Mouse (Mus musculus) forebrain, embryonic 10.5 days (tissue): ENCODE results near the gene Grb14. TPM values are rescaled to one million over a fixed set of nuclear protein-coding genes. Genes with fewer than 3 reads are reported as not detected.

Source experiments
- DNase-seq: peaks from one replicate; pipeline ENCODE4 v3.0.0-alpha.2; 2017; ENCODE audit warnings: low spot score; ENCODE audit errors: extremely low spot score
- H3K27ac ChIP-seq: fragments of 300-500 bp; sonication (generic); 2 replicates; pipeline ENCODE4 v1.5.1; 2016; ENCODE audit warnings: mild to moderate bottlenecking
- H3K27me3 ChIP-seq: fragments of 300-500 bp; sonication (generic); 2 replicates; pipeline ENCODE4 v1.6.1; 2016; ENCODE audit warnings: mild to moderate bottlenecking; ENCODE audit not compliant: poor library complexity, severe bottlenecking
- H3K36me3 ChIP-seq: fragments of 300-500 bp; sonication (generic); replicated peaks from 2 replicates; pipeline ENCODE4 v1.6.1; 2016; ENCODE audit warnings: mild to moderate bottlenecking, moderate library complexity
- H3K4me1 ChIP-seq: fragments of 300-500 bp; sonication (generic); 2 replicates; pipeline ENCODE4 v1.6.1; 2016
- H3K4me3 ChIP-seq: fragments of 300-500 bp; sonication (generic); 2 replicates; pipeline ENCODE4 v1.5.1; 2016; ENCODE audit warnings: mild to moderate bottlenecking, moderate library complexity
- H3K9me3 ChIP-seq: fragments of 300-500 bp; sonication (generic); 2 replicates; pipeline ENCODE4 v1.6.1; 2016; ENCODE audit warnings: mild to moderate bottlenecking, moderate library complexity
- WGBS: fragments of 180-500 bp; shearing (Covaris S2); methylation state at CpG from one replicate; pipeline ENCODE4 v1.1.7; 2016; 5-methylcytosine and 5-hydroxymethylcytosine counted together
- polyA plus RNA-seq: library from polyadenylated mRNA; unstranded; fragments of >200 nt; fragmentation: Nextera tagmentation; extraction: Ambion mirVana; gene quantifications from 2 replicates; pipeline ENCODE4 v1.2.1, GENCODE M21; 2016

The Grb14 gene
- polyA plus RNA-seq, 1 experiment from 2014 or later = 3.5 TPM

GRCm38 (mm10) chr2:64904877-64905276, 119.9 kb downstream of the Grb14 start:
- DNase-seq = no peak
- Histone ChIP-seq H3K9me3 (no peaks in the 10 kb centered on the region), H3K4me1 (no peaks in the 10 kb centered on the region), H3K4me3 (no peak overlapping the region), H3K27ac (no peak overlapping the region), H3K27me3 (no peaks in the 10 kb centered on the region), H3K36me3 (no peaks in the 10 kb centered on the region)
- WGBS = 84% methylated on average over 5 of the region's 5 CpGs

DNA sequence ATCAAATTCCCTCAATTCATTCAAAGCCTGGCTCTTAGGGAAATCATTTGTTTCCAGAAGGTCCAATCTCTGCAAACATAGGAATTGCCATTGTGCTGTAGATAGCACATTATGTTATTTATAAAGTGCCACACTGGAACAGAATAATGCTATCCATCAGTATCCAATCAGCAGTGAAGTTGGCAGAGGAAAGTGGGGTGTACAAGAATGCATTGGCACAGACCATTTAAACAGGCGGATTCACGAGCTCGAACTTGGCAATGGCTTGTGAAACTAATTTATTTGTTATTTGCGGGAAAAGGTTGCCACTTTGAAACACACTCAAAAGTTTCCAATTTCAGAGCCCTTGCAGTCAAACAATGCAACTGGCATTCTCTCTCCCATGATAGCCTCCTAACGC, 126.9 kb downstream of the Grb14 start:
- H3K27me3 ChIP-seq = no peaks in the 10 kb centered on the region
- H3K9me3 ChIP-seq = no peaks in the 10 kb centered on the region
- WGBS = 94% methylated on average over 5 of the region's 5 CpGs
- H3K27ac ChIP-seq = no peak overlapping the region
- DNase-seq = no peak
- no peaks in the 10 kb centered on the region for H3K36me3 ChIP-seq
- no peaks in the 10 kb centered on the region for H3K4me1 ChIP-seq
- H3K4me3 ChIP-seq = no peak overlapping the region

GRCm38 (mm10) chr2:64893233-64893632, 131.6 kb downstream of the Grb14 start:
- 64% methylated on average over 7 of the region's 7 CpGs for WGBS
- Histone ChIP-seq H3K4me3 (no peak overlapping the region), H3K9me3 (no peaks in the 10 kb centered on the region), H3K27me3 (no peaks in the 10 kb centered on the region), H3K4me1 (no peaks in the 10 kb centered on the region), H3K27ac (no peak overlapping the region), H3K36me3 (no peaks in the 10 kb centered on the region)
- no peak for DNase-seq

GRCm38 (mm10) chr2:64887098-64887757, 137.6 kb downstream of the Grb14 start:
- WGBS = 19% methylated on average over 6 of the region's 6 CpGs
- DNase-seq = no peak

GRCm38 (mm10) chr2:64885696-64886095, 139.1 kb downstream of the Grb14 start:
- Histone ChIP-seq H3K36me3 (no peaks in the 10 kb centered on the region), H3K9me3 (no peaks in the 10 kb centered on the region), H3K27me3 (no peaks in the 10 kb centered on the region), H3K27ac (no peak overlapping the region), H3K4me3 (no peak overlapping the region), H3K4me1 (peaks cover 14% of the 10 kb centered on the region)
- 77% methylated on average over 5 of the region's 5 CpGs for WGBS
- DNase-seq = no peak

More at GRCm38 (mm10) chr2:64887098-64887757, 137.6 kb downstream of the Grb14 start:
- no peaks in the 10 kb centered on the region for H3K9me3 ChIP-seq
- no peaks in the 10 kb centered on the region for H3K27me3 ChIP-seq
- H3K4me1 ChIP-seq = peaks cover 14% of the 10 kb centered on the region
- H3K4me3 ChIP-seq = no peak overlapping the region
- H3K27ac ChIP-seq = no peak overlapping the region
- no peaks in the 10 kb centered on the region for H3K36me3 ChIP-seq

- H3K4me3 ChIP-seq = no peak overlapping the region
- no peak for DNase-seq
- no peaks in the 10 kb centered on the region for H3K9me3 ChIP-seq
- no peaks in the 10 kb centered on the region for H3K36me3 ChIP-seq
- no peak overlapping the region for H3K27ac ChIP-seq
- H3K27me3 ChIP-seq = no peaks in the 10 kb centered on the region
- H3K4me1 ChIP-seq = no peaks in the 10 kb centered on the region
- 37% methylated on average over 2 of the region's 2 CpGs for WGBS
These were observed 146.5 kb downstream of the Grb14 start for GRCm38 (mm10) chr2:64878275-64878674.

Other genes with a start within 250 kb of the Grb14 start
- 3.5 and 3.6 TPM in 2 replicates for gene Cobll1, start 214.4 kb upstream of the Grb14 start, polyA plus RNA-seq